Mouse (Mus musculus) CH12.LX (cell line): ENCODE measurements around the gene Olfr187. TPM values are rescaled to one million over a fixed set of nuclear protein-coding genes. Genes with fewer than 3 reads are reported as not detected.
"Not testable (repeated sequence)": the region's sequence is repeated elsewhere in the genome, so short reads cannot be mapped to it uniquely, and the experiment has no call there.

Experiments used
- DNase-seq: peaks from one replicate; pipeline ENCODE4 v3.0.0-alpha.2; 2013; ENCODE audit errors: extremely low read depth
- H3K27ac ChIP-seq: 2 replicates; pipeline ENCODE4 v1.5.1; 2012; ENCODE audit warnings: low read depth, mild to moderate bottlenecking, control low read depth, moderate library complexity; ENCODE audit not compliant: insufficient read depth
- H3K27me3 ChIP-seq: replicated peaks from 2 replicates; pipeline ENCODE3; 2012; ENCODE audit warnings: inconsistent platforms
- H3K36me3 ChIP-seq, 2 experiments: replicated peaks in 1 of 2; 2 replicates each; pipeline versions ENCODE3 to v1.6.1; 2012; ENCODE audit warnings: inconsistent platforms in 1 of 2, low read length in 1 of 2, mild to moderate bottlenecking in 1 of 2, mixed read lengths in 1 of 2, moderate library complexity in 1 of 2; ENCODE audit not compliant: control insufficient read depth in 1 of 2, insufficient read depth in 1 of 2
- H3K4me1 ChIP-seq, 2 experiments: 2 replicates each; pipeline ENCODE4 v1.6.1; 2012; ENCODE audit warnings: inconsistent platforms in 1 of 2, moderate library complexity in 1 of 2; ENCODE audit not compliant: insufficient read depth in 2 of 2, control insufficient read depth in 1 of 2
- H3K4me2 ChIP-seq: 2 replicates; pipeline ENCODE4 v1.6.1; 2012; ENCODE audit warnings: low read depth, mild to moderate bottlenecking, control low read depth; ENCODE audit not compliant: poor library complexity, insufficient read depth, severe bottlenecking
- H3K4me3 ChIP-seq, 3 experiments: fragments of 150-350 bp in 1 of 3; sonication (generic) in 1 of 3; replicated peaks in 1 of 3; 2 replicates each; pipeline versions ENCODE3 to v1.5.1; 2011 to 2012; ENCODE audit warnings: low read depth in 2 of 3, low read length in 2 of 3, mild to moderate bottlenecking in 2 of 3, moderate library complexity in 2 of 3, control low read depth in 1 of 3, improper control_type of control experiment in 1 of 3, inconsistent platforms in 1 of 3, mixed read lengths in 1 of 3; ENCODE audit not compliant: poor library complexity in 1 of 3
- H3K79me2 ChIP-seq: replicated peaks from 2 replicates; pipeline ENCODE4 v1.6.1; 2012; ENCODE audit warnings: mild to moderate bottlenecking, moderate library complexity; ENCODE audit not compliant: control insufficient read depth, poor library complexity, insufficient read depth, severe bottlenecking; ENCODE audit errors: extremely low read depth
- H3K9ac ChIP-seq: 2 replicates; pipeline ENCODE4 v1.6.1; 2012; ENCODE audit warnings: low read depth, mild to moderate bottlenecking, control low read depth, moderate library complexity; ENCODE audit not compliant: insufficient read depth
- H3K9me3 ChIP-seq: replicated peaks from 2 replicates; pipeline ENCODE3; 2012; ENCODE audit warnings: low read length, inconsistent platforms, mixed read lengths
- BHLHE40 ChIP-seq: IDR thresholded peaks from 2 replicates; pipeline ENCODE4 v1.6.1; 2011; ENCODE audit warnings: mild to moderate bottlenecking, low read depth, low read length, improper control_type of control experiment
- CHD1 ChIP-seq: IDR thresholded peaks from 2 replicates; pipeline ENCODE4 v1.6.1; 2012; ENCODE audit warnings: low read depth, low read length, improper control_type of control experiment, inconsistent platforms
- E2F4 ChIP-seq: IDR thresholded peaks from 2 replicates; pipeline ENCODE4 v1.6.1; 2011; ENCODE audit warnings: low read depth, low read length, improper control_type of control experiment; ENCODE audit not compliant: insufficient replicate concordance
- ELF1 ChIP-seq: IDR thresholded peaks from 2 replicates; pipeline ENCODE4 v1.6.1; 2014; ENCODE audit warnings: low read depth, mild to moderate bottlenecking, inconsistent platforms, low read length, improper control_type of control experiment
- ETS1 ChIP-seq: conservative IDR thresholded peaks from 2 replicates; pipeline ENCODE4 v1.6.1; 2012; ENCODE audit warnings: low read depth, mild to moderate bottlenecking, inconsistent platforms, low read length, improper control_type of control experiment, moderate library complexity
- IRF4 ChIP-seq: IDR thresholded peaks from 2 replicates; pipeline ENCODE4 v1.6.1; 2014; ENCODE audit warnings: low read depth, mild to moderate bottlenecking, inconsistent platforms, low read length, improper control_type of control experiment
- JUN ChIP-seq: IDR thresholded peaks from 2 replicates; pipeline ENCODE4 v1.6.1; 2011; ENCODE audit warnings: low read depth, mild to moderate bottlenecking, low read length, improper control_type of control experiment, moderate library complexity; ENCODE audit not compliant: insufficient read depth
- JUND ChIP-seq: conservative IDR thresholded peaks from 2 replicates; pipeline ENCODE4 v1.6.1; 2011; ENCODE audit warnings: low read depth, low read length, improper control_type of control experiment
- MAFK ChIP-seq: IDR thresholded peaks from 2 replicates; pipeline ENCODE4 v1.6.1; 2011; ENCODE audit warnings: low read length, improper control_type of control experiment; ENCODE audit not compliant: insufficient replicate concordance
- MEF2A ChIP-seq: IDR thresholded peaks from 2 replicates; pipeline ENCODE4 v1.6.1; 2014; ENCODE audit warnings: low read depth, mild to moderate bottlenecking, inconsistent platforms, low read length, improper control_type of control experiment, borderline replicate concordance
- MYC ChIP-seq: IDR thresholded peaks from 2 replicates; pipeline ENCODE4 v1.6.1; 2011; ENCODE audit warnings: low read depth, mild to moderate bottlenecking, improper control_type of control experiment, low read length
- NELFE ChIP-seq: IDR thresholded peaks from 2 replicates; pipeline ENCODE4 v1.6.1; 2011; ENCODE audit warnings: low read depth, low read length, improper control_type of control experiment
- PAX5 ChIP-seq: IDR thresholded peaks from 2 replicates; pipeline ENCODE4 v1.6.1; 2012; ENCODE audit warnings: low read length, inconsistent platforms, mixed read lengths
- POLR2A ChIP-seq: IDR thresholded peaks from 2 replicates; pipeline ENCODE4 v1.6.1; 2011; ENCODE audit warnings: low read depth, mild to moderate bottlenecking, improper control_type of control experiment, low read length
- POLR2AphosphoS2 ChIP-seq: IDR thresholded peaks from 2 replicates; pipeline ENCODE4 v1.6.1; 2011; ENCODE audit warnings: low read depth, low read length, improper control_type of control experiment
- RAD21 ChIP-seq: IDR thresholded peaks from 2 replicates; pipeline ENCODE4 v1.6.1; 2011; ENCODE audit warnings: low read depth, mild to moderate bottlenecking, low read length, improper control_type of control experiment, moderate library complexity
- RCOR1 ChIP-seq: conservative IDR thresholded peaks from 2 replicates; pipeline ENCODE4 v1.6.1; 2012; ENCODE audit warnings: low read depth, mild to moderate bottlenecking, inconsistent platforms, low read length, improper control_type of control experiment
- SMC3 ChIP-seq: IDR thresholded peaks from 2 replicates; pipeline ENCODE4 v1.6.1; 2011; ENCODE audit warnings: low read depth, low read length, improper control_type of control experiment
- TBP ChIP-seq: conservative IDR thresholded peaks from 2 replicates; pipeline ENCODE4 v1.6.1; 2011; ENCODE audit warnings: low read depth, low read length, improper control_type of control experiment
- TCF12 ChIP-seq: IDR thresholded peaks from 2 replicates; pipeline ENCODE4 v1.6.1; 2014; ENCODE audit warnings: low read depth, mild to moderate bottlenecking, inconsistent platforms, low read length, improper control_type of control experiment
- UBTF ChIP-seq: IDR thresholded peaks from 2 replicates; pipeline ENCODE4 v1.6.1; 2012; ENCODE audit warnings: low read depth, mild to moderate bottlenecking, inconsistent platforms, low read length, improper control_type of control experiment, moderate library complexity
- USF2 ChIP-seq: conservative IDR thresholded peaks from 2 replicates; pipeline ENCODE4 v1.6.1; 2011; ENCODE audit warnings: low read depth, low read length, improper control_type of control experiment
- ZC3H11A ChIP-seq: IDR thresholded peaks from 2 replicates; pipeline ENCODE4 v1.6.1; 2012; ENCODE audit warnings: low read depth, mild to moderate bottlenecking, inconsistent platforms, low read length, improper control_type of control experiment
- ZKSCAN1 ChIP-seq: IDR thresholded peaks from 2 replicates; pipeline ENCODE4 v1.6.1; 2012; ENCODE audit warnings: low read depth, inconsistent platforms, low read length, improper control_type of control experiment, borderline replicate concordance
- dilution Hi-C: fragments of 300-500 bp; cut with MboI; formaldehyde crosslinking; loops from 2 replicates; pipeline ENCODE4 v1.14.3; 2020; ENCODE audit warnings: low sequenced_read_pairs; ENCODE audit not compliant: extremely low pct_unique_long_range_greater_than_20kb, extremely low pct_ligation_motif_present
- in situ Hi-C: fragments of 300-500 bp; cut with MboI; formaldehyde crosslinking; loops from 3 replicates; pipeline ENCODE4 v1.14.3; 2019; ENCODE audit warnings: low sequenced_read_pairs, low pct_ligation_motif_present, low pct_unique_long_range_greater_than_20kb, mixed read lengths
- polyA plus RNA-seq: library from polyadenylated mRNA; unstranded; fragments of >175 nt; gene quantifications from 2 replicates; pipeline ENCODE4 v1.2.1, GENCODE M21; 2012; ENCODE audit warnings: low read depth; ENCODE audit not compliant: insufficient read length
- total RNA-seq, 2 experiments: library from RNA; depleted of rRNA; stranded (reverse); fragments of 300-350 nt in 1 of 2; fragments of >200 nt in 1 of 2; gene quantifications; 2 replicates each; pipeline ENCODE4 v1.2.3; 2012 to 2014

The Olfr187 gene
- total and polyA plus RNA-seq, 3 experiments = not detected

- no peak overlapping the region for H3K4me3 ChIP-seq
- in situ Hi-C loops = no loop called here
- no peaks in the 10 kb centered on the region for H3K4me1 ChIP-seq
- dilution Hi-C loops = no loop called here
- no peaks in the 10 kb centered on the region for H3K36me3 ChIP-seq
- no peaks in the 10 kb centered on the region for H3K27me3 ChIP-seq
- no peak overlapping the region for H3K4me2 ChIP-seq
- no peaks in the 10 kb centered on the region for H3K9me3 ChIP-seq
- DNase-seq = no peak
- no peak overlapping the region for H3K27ac ChIP-seq
- H3K79me2 ChIP-seq = no peaks in the 10 kb centered on the region
- H3K9ac ChIP-seq = no peak overlapping the region
- no peak for TF ChIP-seq ELF1
- TF ChIP-seq MAFK = no peak
- no peak for TF ChIP-seq TCF12
- TF ChIP-seq BHLHE40 = no peak
- no peak for TF ChIP-seq CHD1
- TF ChIP-seq RAD21 = no peak
- no peak for TF ChIP-seq PAX5
- no peak for TF ChIP-seq TBP
- no peak for TF ChIP-seq USF2
- no peak for TF ChIP-seq JUN
- no peak for TF ChIP-seq RCOR1
- no peak for TF ChIP-seq SMC3
- no peak for TF ChIP-seq MEF2A
- no peak for TF ChIP-seq ZKSCAN1
- TF ChIP-seq MYC = no peak
- TF ChIP-seq POLR2A = no peak
- no peak for TF ChIP-seq UBTF
- no peak for TF ChIP-seq IRF4
Measured at GRCm38 (mm10) chr16:59073520-59073919, 34.0 kb upstream of the Olfr187 start.

DNA sequence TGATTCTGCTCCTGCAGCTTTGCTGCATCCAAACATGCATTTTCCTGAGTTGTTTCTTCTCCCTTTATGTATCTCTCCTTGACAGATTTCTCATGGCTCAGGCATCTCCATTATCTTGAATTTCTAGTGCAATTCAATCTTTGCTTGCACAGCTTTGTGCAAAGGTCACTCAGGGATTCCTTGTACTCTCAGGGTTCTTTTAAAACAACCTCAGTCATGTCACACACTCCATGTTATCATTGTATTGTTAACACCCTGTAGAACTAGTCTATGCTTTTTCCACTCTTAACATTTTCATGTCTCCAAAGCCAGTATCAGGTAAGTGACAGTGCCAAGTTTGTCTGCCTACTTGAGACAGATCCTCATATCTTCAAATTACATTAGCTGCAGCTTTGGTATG is 32.2 kb upstream of the Olfr187 start:
- H3K27me3 ChIP-seq = no peaks in the 10 kb centered on the region
- H3K27ac ChIP-seq = no peak overlapping the region
- H3K79me2 ChIP-seq = no peaks in the 10 kb centered on the region
- in situ Hi-C loops (no loop called here), dilution Hi-C loops (no loop called here)
- H3K36me3 ChIP-seq = no peaks in the 10 kb centered on the region
- no peak overlapping the region for H3K4me3 ChIP-seq
- no peak for DNase-seq
- H3K4me1 ChIP-seq = no peaks in the 10 kb centered on the region
- no peak overlapping the region for H3K9ac ChIP-seq
- TF ChIP-seq ZC3H11A (no peak), POLR2AphosphoS2 (no peak), E2F4 (no peak), UBTF (no peak), JUND (no peak), MEF2A (no peak), TCF12 (no peak), JUN (no peak), NELFE (no peak), ETS1 (no peak), MAFK (no peak)
- H3K4me2 ChIP-seq = no peak overlapping the region
- no peaks in the 10 kb centered on the region for H3K9me3 ChIP-seq

DNA sequence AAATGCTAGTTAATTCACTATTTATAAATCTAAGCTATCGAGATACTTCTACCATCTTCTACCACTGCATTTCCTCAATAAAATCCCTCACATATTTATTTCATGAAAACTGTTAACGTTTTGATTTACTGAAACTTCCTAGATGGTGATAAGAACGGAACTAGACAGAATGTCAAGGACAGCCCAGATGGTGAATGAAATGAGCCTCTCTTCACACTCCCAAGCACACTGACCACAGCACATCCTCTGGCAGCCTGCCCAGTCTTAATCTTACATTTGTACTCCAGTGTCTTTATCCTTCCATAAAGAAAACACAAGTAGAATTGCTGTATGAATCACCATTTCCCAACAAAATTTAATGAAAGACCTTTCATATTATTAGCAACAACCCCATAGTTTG is 22.8 kb upstream of the Olfr187 start:
- H3K4me2 ChIP-seq, H3K9ac ChIP-seq, H3K27me3 ChIP-seq, H3K4me3 ChIP-seq, DNase-seq, H3K27ac ChIP-seq, dilution Hi-C loops, H3K36me3 ChIP-seq, H3K9me3 ChIP-seq, in situ Hi-C loops, H3K4me1 ChIP-seq, H3K79me2 ChIP-seq: not testable (repeated sequence)
